Mouse (Mus musculus): ENCODE results near the gene Trim28. TPM values are rescaled to one million over a fixed set of nuclear protein-coding genes. Genes with fewer than 3 reads are reported as not detected.
"Not testable (repeated sequence)": the region's sequence is repeated elsewhere in the genome, so short reads cannot be mapped to it uniquely, and the experiment has no call there.

The Trim28 gene
- polyA plus RNA-seq, 1 experiment from 2014 or later, result 321 TPM

- Histone ChIP-seq H3K4me2 (ENCODE audit: low read depth, low read length) (peak overlapping the region; percentile 73), H3K27ac (replicated peaks; ENCODE audit: low read depth, low read length) (peak overlapping the region; percentile 77; the same call in 1 of the 2 replicates), H3K27me3 (replicated peaks; ENCODE audit: control insufficient read depth, insufficient read depth, low read length) (no peaks in the 10 kb centered on the region), H3K36me3 (ENCODE audit: control insufficient read depth, insufficient read depth, low read length) (no peaks in the 10 kb centered on the region), H3K4me3 (ENCODE audit: low read depth, low read length) (peak overlapping the region; percentile 57), H3K9ac (ENCODE audit: low read depth, low read length) (peak overlapping the region; percentile 70), H3K4me1 (ENCODE audit: control insufficient read depth, insufficient read depth, low read length) (peaks cover 4% of the 10 kb centered on the region; the same call in 1 of the 2 replicates), H3K9me3 (ENCODE audit: control insufficient read depth, low read length) (no peaks in the 10 kb centered on the region)
- DNase-seq (ENCODE audit: low spot score) (no peak), ATAC-seq (ENCODE audit: low read depth) (no peak)
- 3% methylated on average over 14 of the region's 15 CpGs for WGBS
Observed at GRCm38 (mm10) chr7:13053961-13054286, 55.0 kb downstream of the Trim28 start.

- H3K9me3 ChIP-seq (ENCODE audit: control insufficient read depth, low read length), result no peaks in the 10 kb centered on the region
- H3K27ac ChIP-seq (replicated peaks; ENCODE audit: low read depth, low read length), result peak within 1 kb of the TSS; percentile 77; the same call in 1 of the 2 replicates
- no peaks in the 10 kb centered on the region for H3K27me3 ChIP-seq (replicated peaks; ENCODE audit: control insufficient read depth, insufficient read depth, low read length)
- peak within 1 kb of the TSS; percentile 57 for H3K4me3 ChIP-seq (ENCODE audit: low read depth, low read length)
- peaks cover 4% of the 10 kb centered on the region; the same call in 1 of the 2 replicates for H3K4me1 ChIP-seq (ENCODE audit: control insufficient read depth, insufficient read depth, low read length)
- H3K4me2 ChIP-seq (ENCODE audit: low read depth, low read length), result peak within 1 kb of the TSS; percentile 73
- peak within 1 kb of the TSS; percentile 70 for H3K9ac ChIP-seq (ENCODE audit: low read depth, low read length)
- DNase-seq (ENCODE audit: low spot score) (peak; percentile 99), ATAC-seq (ENCODE audit: low read depth) (peak; percentile 97)
- under 1% methylated on average over 41 of the region's 41 CpGs for WGBS
- H3K36me3 ChIP-seq (ENCODE audit: control insufficient read depth, insufficient read depth, low read length), result no peaks in the 10 kb centered on the region
Observed at GRCm38 (mm10) chr7:13054287-13055010, 55.5 kb downstream of the Trim28 start, which contains the start of gene Mzf1. TSS of gene Mzf1 (minus strand) at chr7:13054764.

- Histone ChIP-seq H3K4me2 (ENCODE audit: low read depth, low read length) (no peak overlapping the region), H3K4me3 (ENCODE audit: low read depth, low read length) (no peak overlapping the region), H3K27ac (replicated peaks; ENCODE audit: low read depth, low read length) (no peak overlapping the region), H3K9ac (ENCODE audit: low read depth, low read length) (no peak overlapping the region), H3K27me3 (replicated peaks; ENCODE audit: control insufficient read depth, insufficient read depth, low read length) (no peaks in the 10 kb centered on the region), H3K4me1 (ENCODE audit: control insufficient read depth, insufficient read depth, low read length) (peaks cover 4% of the 10 kb centered on the region; the same call in 1 of the 2 replicates), H3K36me3 (ENCODE audit: control insufficient read depth, insufficient read depth, low read length) (no peaks in the 10 kb centered on the region), H3K9me3 (ENCODE audit: control insufficient read depth, low read length) (no peaks in the 10 kb centered on the region)
- no peak for ATAC-seq (ENCODE audit: low read depth)
- DNase-seq (ENCODE audit: low spot score), result no peak
- 63% methylated on average over 8 of the region's 8 CpGs for WGBS
Observed at GRCm38 (mm10) chr7:13056913-13057700, 58.2 kb downstream of the Trim28 start.

GRCm38 (mm10) chr7:13059536-13059935 lies 60.6 kb downstream of the Trim28 start:
- no peak overlapping the region for H3K4me2 ChIP-seq (ENCODE audit: low read depth, low read length)
- no peak for ATAC-seq (ENCODE audit: low read depth)
- H3K4me1 ChIP-seq (ENCODE audit: control insufficient read depth, insufficient read depth, low read length), result no peaks in the 10 kb centered on the region
- no peaks in the 10 kb centered on the region for H3K27me3 ChIP-seq (replicated peaks; ENCODE audit: control insufficient read depth, insufficient read depth, low read length)
- no peak for DNase-seq (ENCODE audit: low spot score)
- 89% methylated on average over 9 of the region's 9 CpGs for WGBS
- H3K4me3 ChIP-seq (ENCODE audit: low read depth, low read length), result no peak overlapping the region
- H3K27ac ChIP-seq (replicated peaks; ENCODE audit: low read depth, low read length), result no peak overlapping the region
- no peaks in the 10 kb centered on the region for H3K9me3 ChIP-seq (ENCODE audit: control insufficient read depth, low read length)
- H3K36me3 ChIP-seq (ENCODE audit: control insufficient read depth, insufficient read depth, low read length), result no peaks in the 10 kb centered on the region
- H3K9ac ChIP-seq (ENCODE audit: low read depth, low read length), result no peak overlapping the region

GRCm38 (mm10) chr7:13063399-13063798 lies 64.5 kb downstream of the Trim28 start:
- not testable (repeated sequence) for H3K4me2 ChIP-seq (ENCODE audit: low read depth, low read length); H3K4me3 ChIP-seq (ENCODE audit: low read depth, low read length); ATAC-seq (ENCODE audit: low read depth); H3K27me3 ChIP-seq (replicated peaks; ENCODE audit: control insufficient read depth, insufficient read depth, low read length); DNase-seq (ENCODE audit: low spot score); H3K4me1 ChIP-seq (ENCODE audit: control insufficient read depth, insufficient read depth, low read length); H3K9ac ChIP-seq (ENCODE audit: low read depth, low read length); H3K36me3 ChIP-seq (ENCODE audit: control insufficient read depth, insufficient read depth, low read length); H3K27ac ChIP-seq (replicated peaks; ENCODE audit: low read depth, low read length); H3K9me3 ChIP-seq (ENCODE audit: control insufficient read depth, low read length)
- 46% methylated on average over 2 of the region's 2 CpGs for WGBS

- ATAC-seq (ENCODE audit: low read depth), result no peak
- Histone ChIP-seq H3K4me3 (ENCODE audit: low read depth, low read length) (no peak overlapping the region), H3K9me3 (ENCODE audit: control insufficient read depth, low read length) (no peaks in the 10 kb centered on the region), H3K4me1 (ENCODE audit: control insufficient read depth, insufficient read depth, low read length) (no peaks in the 10 kb centered on the region), H3K4me2 (ENCODE audit: low read depth, low read length) (no peak overlapping the region), H3K36me3 (ENCODE audit: control insufficient read depth, insufficient read depth, low read length) (no peaks in the 10 kb centered on the region), H3K9ac (ENCODE audit: low read depth, low read length) (no peak overlapping the region), H3K27me3 (replicated peaks; ENCODE audit: control insufficient read depth, insufficient read depth, low read length) (no peaks in the 10 kb centered on the region), H3K27ac (replicated peaks; ENCODE audit: low read depth, low read length) (no peak overlapping the region)
- no peak for DNase-seq (ENCODE audit: low spot score)
- 48% methylated on average over 5 of the region's 5 CpGs for WGBS
Observed at GRCm38 (mm10) chr7:13072293-13072692, 73.4 kb downstream of the Trim28 start.

Other genes starting within 250 kb of the Trim28 start
- 10.1 and 11.3 TPM in 2 replicates for gene Zscan18, start 195.5 kb upstream of the Trim28 start, polyA plus RNA-seq (2014; fragmentation: Nextera tagmentation; extraction: Ambion mirVana)
- 10.8 and 11.9 TPM in 2 replicates for gene Zfp329, start 180.3 kb upstream of the Trim28 start, polyA plus RNA-seq (2014; fragmentation: Nextera tagmentation; extraction: Ambion mirVana)
- gene Zfp110, start 164.4 kb upstream of the Trim28 start, polyA plus RNA-seq (2014; fragmentation: Nextera tagmentation; extraction: Ambion mirVana), result 34.2 and 38.0 TPM in 2 replicates
- 4.9 and 5.3 TPM in 2 replicates for gene Zfp128, start 117.9 kb upstream of the Trim28 start, polyA plus RNA-seq (2014; fragmentation: Nextera tagmentation; extraction: Ambion mirVana)
- 15.1 and 16.6 TPM in 2 replicates for gene Zscan22, start 101.3 kb upstream of the Trim28 start, polyA plus RNA-seq (2014; fragmentation: Nextera tagmentation; extraction: Ambion mirVana)
- gene Rps5, start 76.8 kb upstream of the Trim28 start, polyA plus RNA-seq (2014; fragmentation: Nextera tagmentation; extraction: Ambion mirVana), result 1,364 and 1,371 TPM in 2 replicates
- gene Rnf225, start 71.7 kb upstream of the Trim28 start, polyA plus RNA-seq (2014; fragmentation: Nextera tagmentation; extraction: Ambion mirVana), result 0.43 and 0.49 TPM in 2 replicates
- gene Zfp324, start 33.3 kb upstream of the Trim28 start, polyA plus RNA-seq (2014; fragmentation: Nextera tagmentation; extraction: Ambion mirVana), result 9.4 and 10.9 TPM in 2 replicates
- gene Zfp446, start 21.3 kb upstream of the Trim28 start, polyA plus RNA-seq (2014; fragmentation: Nextera tagmentation; extraction: Ambion mirVana), result 2.5 and 3.8 TPM in 2 replicates
- gene Slc27a5, start 922 bp upstream of the Trim28 start, polyA plus RNA-seq (2014; fragmentation: Nextera tagmentation; extraction: Ambion mirVana), result not detected in 2 replicates
- gene Zbtb45, start 10.9 kb downstream of the Trim28 start, polyA plus RNA-seq (2014; fragmentation: Nextera tagmentation; extraction: Ambion mirVana), result 20.0 and 23.6 TPM in 2 replicates
- gene Chmp2a, start 35.7 kb downstream of the Trim28 start, polyA plus RNA-seq (2014; fragmentation: Nextera tagmentation; extraction: Ambion mirVana), result 162 and 169 TPM in 2 replicates
- 140 and 147 TPM in 2 replicates for gene Ube2m, start 39.2 kb downstream of the Trim28 start, polyA plus RNA-seq (2014; fragmentation: Nextera tagmentation; extraction: Ambion mirVana)
- 2.9 and 4.1 TPM in 2 replicates for gene Mzf1, start 55.6 kb downstream of the Trim28 start, polyA plus RNA-seq (2014; fragmentation: Nextera tagmentation; extraction: Ambion mirVana)
- not detected in 2 replicates for gene Vmn1r85, start 96.1 kb downstream of the Trim28 start, polyA plus RNA-seq (2014; fragmentation: Nextera tagmentation; extraction: Ambion mirVana)
- not detected in 2 replicates for gene Vmn1r86, start 120.8 kb downstream of the Trim28 start, polyA plus RNA-seq (2014; fragmentation: Nextera tagmentation; extraction: Ambion mirVana)
- gene Vmn1r87, start 141.0 kb downstream of the Trim28 start, polyA plus RNA-seq (2014; fragmentation: Nextera tagmentation; extraction: Ambion mirVana), result not detected in 2 replicates
- gene Vmn1r88, start 160.5 kb downstream of the Trim28 start, polyA plus RNA-seq (2014; fragmentation: Nextera tagmentation; extraction: Ambion mirVana), result not detected in 2 replicates
- gene Vmn1r89, start 213.9 kb downstream of the Trim28 start, polyA plus RNA-seq (2014; fragmentation: Nextera tagmentation; extraction: Ambion mirVana), result not detected in 2 replicates

Data from embryonic facial prominence, embryonic 14.5 days (tissue).